Comparison of ENCODE assay signal across 8 mouse cellular contexts in genomic region chr16:57120913-57121815, GRCm38 (mm10). TPM values are rescaled to one million over a fixed set of nuclear protein-coding genes. Genes with fewer than 3 reads are reported as not detected.
A peak's percentile ranks its signal among the peaks of the same experiment; 100 is the strongest.
DNase-seq lines count a peak whose midpoint lies in the region; ATAC-seq lines count a peak whose summit lies in the region.

Gene Tomm70a, plus strand, starts transcription at chr16:57121703.

- no peaks in the 10 kb centered on the region for H3K27me3 ChIP-seq in lung, embryonic 16.5 days (ENCODE audit: control insufficient read depth, insufficient read depth, low read depth, low read length)

- H3K4me2 ChIP-seq in lung, embryonic 16.5 days (ENCODE audit: low read depth, low read length) = peak within 1 kb of the TSS; percentile 80

- no peaks in the 10 kb centered on the region for H3K9me3 ChIP-seq in lung, embryonic 16.5 days (ENCODE audit: control insufficient read depth, low read length)

- no peaks in the 10 kb centered on the region for H3K36me3 ChIP-seq in lung, embryonic 16.5 days (ENCODE audit: control insufficient read depth, insufficient read depth, low read length)

- WGBS in lung, embryonic 16.5 days = under 1% methylated on average over 35 of the region's 37 CpGs

- H3K27ac ChIP-seq in lung, embryonic 16.5 days (ENCODE audit: low read length) = peak within 1 kb of the TSS; percentile 97

- peak; percentile 95 for DNase-seq in MEL-GATA-1-ER (ENCODE audit: extremely low read depth, low read depth)
- peak; percentile 93 for DNase-seq in cerebellum, adult 8-10 months
- DNase-seq in forelimb bud, embryonic 11.5 days (ENCODE audit: low read depth, low spot score) = peak; percentile 93
- DNase-seq in layer of hippocampus, adult 9-10 months (ENCODE audit: low spot score) = peak; percentile 91
- peak; percentile 90 for DNase-seq in ovary, postnatal 10 days (ENCODE audit: low spot score)
- DNase-seq in thymus, postnatal 10 days (ENCODE audit: low spot score in 2 of 2) = peak; percentile 88

- peak; percentile 98 to 99 for ATAC-seq in hematopoietic stem cell, adult 5-6 weeks (replicated peaks in 1 of 2; ENCODE audit: insufficient read depth in 1 of 2, low FRiP score in 2 of 2, low TSS enrichment in 1 of 2, low read depth in 1 of 2, poor library complexity in 2 of 2, severe bottlenecking in 2 of 2)
- ATAC-seq in lung, embryonic 16.5 days (ENCODE audit: low read depth) = peak; percentile 99

- H3K4me3 ChIP-seq in lung, embryonic 16.5 days (ENCODE audit: low read length) = peak within 1 kb of the TSS; percentile 94

- peaks cover 18% of the 10 kb centered on the region for H3K4me1 ChIP-seq in lung, embryonic 16.5 days (replicated peaks; ENCODE audit: control insufficient read depth, insufficient read depth, low read length)

- peak within 1 kb of the TSS; percentile 99 for H3K9ac ChIP-seq in lung, embryonic 16.5 days (ENCODE audit: low read length)

RNA-seq across cellular contexts. Expression of gene Tomm70a, which starts in this region (rescaled TPM):
- 63.8 and 67.7 TPM in 2 replicates for total RNA-seq in hematopoietic stem cell, adult 5-6 weeks (2017)
- polyA plus RNA-seq in lung, embryonic 16.5 days (2015; fragmentation: Nextera tagmentation; extraction: Ambion mirVana) = 28.6 and 31.0 TPM in 2 replicates

Comparison
In these comparisons a context has a peak if more than half of its experiments do, and no peak if none do; other contexts are left out.
1. Peak in every context shown above with its lines: DNase-seq, ATAC-seq, H3K4me3 ChIP-seq and H3K27ac ChIP-seq.